In the genomic region with DNA sequence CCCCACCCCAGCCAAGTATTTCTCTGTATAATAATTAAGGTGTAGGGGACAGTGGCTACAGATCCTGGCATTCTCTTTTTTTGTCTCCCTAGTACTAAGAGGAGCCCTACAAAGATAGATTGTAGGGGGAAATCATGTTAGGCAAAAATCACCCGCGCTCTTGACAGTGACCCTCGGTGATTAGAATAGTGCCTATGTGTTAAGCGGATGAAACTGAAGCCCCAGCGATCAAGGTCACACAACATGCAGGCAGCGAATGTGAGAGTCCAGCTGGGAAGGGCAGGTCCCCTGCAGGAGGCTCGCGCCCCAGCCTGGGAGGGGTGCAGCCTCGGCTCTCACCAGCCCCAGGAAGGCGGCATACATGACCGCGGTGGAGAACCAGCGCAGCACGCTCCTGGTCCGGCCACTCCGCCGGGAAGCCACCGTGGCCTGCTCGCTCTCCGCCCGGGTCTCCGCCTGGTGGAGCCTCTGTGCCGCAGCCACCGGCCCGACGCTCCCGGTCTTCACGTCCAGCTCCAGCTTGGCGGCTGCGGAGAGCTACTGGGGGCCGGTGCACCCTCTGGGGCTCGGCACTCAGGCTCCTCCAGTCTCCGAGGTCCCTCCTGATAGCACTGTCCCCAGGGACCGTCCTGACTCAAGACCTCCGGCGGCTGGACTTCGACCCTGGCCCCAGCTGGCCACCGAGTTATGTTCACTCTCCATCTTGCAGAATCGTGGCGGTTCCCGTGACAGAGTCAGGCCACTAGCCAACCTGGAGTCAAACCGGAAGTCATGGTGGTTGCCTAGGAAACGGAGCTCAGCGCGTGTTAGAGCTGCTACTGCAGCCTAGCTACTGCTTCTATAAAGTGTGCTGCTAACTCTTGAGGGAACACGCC, we compare ENCODE assay signal across 8 mouse cellular contexts. TPM values are rescaled to one million over a fixed set of nuclear protein-coding genes. Genes with fewer than 3 reads are reported as not detected.
DNase-seq lines count a peak whose midpoint lies in the region; ATAC-seq and TF ChIP-seq lines count a peak whose summit lies in the region.

A gene (minus strand): TSS at position 715 of the 875 bp plus-strand sequence.

- peak within 1 kb of the TSS; percentile 73 for H3K4me3 ChIP-seq in heart, embryonic 13.5 days
- H3K4me3 ChIP-seq in kidney, postnatal 0 days (replicated peaks; ENCODE audit: low read depth, low read length), result peak within 1 kb of the TSS; percentile 55
- peak within 1 kb of the TSS; percentile 90 for H3K4me3 ChIP-seq in liver, adult 2 months (ENCODE audit: insufficient read depth, low read depth, low read length)
- H3K4me3 ChIP-seq in myocyte, result peak within 1 kb of the TSS; percentile 24

- peak within 1 kb of the TSS; percentile 94 for H3K4me2 ChIP-seq in heart, embryonic 13.5 days
- H3K4me2 ChIP-seq in kidney, postnatal 0 days (ENCODE audit: low read length), result peak within 1 kb of the TSS; percentile 96
- peak within 1 kb of the TSS; percentile 75 for H3K4me2 ChIP-seq in myocyte (ENCODE audit: low read depth)

- H3K36me3 ChIP-seq in heart, embryonic 13.5 days, result no peaks in the 10 kb centered on the region
- no peaks in the 10 kb centered on the region for H3K36me3 ChIP-seq in kidney, postnatal 0 days (ENCODE audit: insufficient read depth, low read length)
- H3K36me3 ChIP-seq in liver, adult 2 months (ENCODE audit: control insufficient read depth, insufficient read depth, low read length), result no peaks in the 10 kb centered on the region
- no peaks in the 10 kb centered on the region for H3K36me3 ChIP-seq in myocyte (ENCODE audit: control insufficient read depth, insufficient read depth)
- H3K36me3 ChIP-seq in splenic B cell, adult 2 months (ENCODE audit: control insufficient read depth, insufficient read depth, low read length, poor library complexity, severe bottlenecking), result no peaks in the 10 kb centered on the region

- peak; percentile 59; the same call in 1 of the 2 replicates for TF ChIP-seq POLR2A in liver, adult 2 months (IDR thresholded peaks at IDR 0.05; ENCODE audit: extremely low read depth, insufficient read depth, low read length)
- TF ChIP-seq POLR2A in myocyte (IDR thresholded peaks at IDR 0.05; ENCODE audit: insufficient read length, low read depth), result peak; percentile 22

- H3K79me2 ChIP-seq in liver, adult 2 months (ENCODE audit: control insufficient read depth, insufficient read depth, low read length), result peaks cover 9% of the 10 kb centered on the region; the same call in 1 of the 2 replicates
- no peaks in the 10 kb centered on the region for H3K79me2 ChIP-seq in myocyte (ENCODE audit: control insufficient read depth, insufficient read depth)

- DNase-seq in B cell, adult 2 months, result peak; percentile 80 to 81
- DNase-seq in brain, embryonic 18.5 days (ENCODE audit: low read depth, low spot score), result peak; percentile 82
- DNase-seq in kidney, postnatal 0 days (ENCODE audit: low spot score), result peak; percentile 95
- peak; percentile 93 for DNase-seq in liver, adult 2 months (ENCODE audit: extremely low read depth, low read depth, low spot score)
- peak; percentile 80 for DNase-seq in splenic B cell, adult 2 months (ENCODE audit: low read depth, low spot score)

- no peak; the same call in 1 of the 2 replicates for TF ChIP-seq CTCF in kidney, postnatal 0 days (IDR thresholded peaks at IDR 0.05; ENCODE audit: low read depth)
- TF ChIP-seq CTCF in liver, adult 2 months (IDR thresholded peaks at IDR 0.05; ENCODE audit: low read depth, low read length), result 0 out of 2 replicates have a peak, but pooled peaks have one; percentile 15

- WGBS in heart, embryonic 13.5 days, result under 1% methylated on average over 46 of the region's 46 CpGs
- WGBS in kidney, postnatal 0 days, result 2% methylated on average over 46 of the region's 46 CpGs
- under 1% methylated on average over 46 of the region's 46 CpGs for WGBS in liver, adult 2 months

- ATAC-seq in erythroid progenitor cell, adult 5-6 weeks (replicated peaks; ENCODE audit: low FRiP score, poor library complexity, severe bottlenecking), result peak; percentile 57
- ATAC-seq in heart, embryonic 13.5 days (ENCODE audit: extremely low read depth, insufficient number of reproducible peaks, low FRiP score, low TSS enrichment), result peak; percentile 61; the same call in 1 of the 2 replicates
- ATAC-seq in kidney, postnatal 0 days (replicated peaks; ENCODE audit: low FRiP score, low read depth), result peak; percentile 96

- H3K27me3 ChIP-seq in heart, embryonic 13.5 days (replicated peaks), result peaks cover 26% of the 10 kb centered on the region
- no peaks in the 10 kb centered on the region for H3K27me3 ChIP-seq in kidney, postnatal 0 days (ENCODE audit: insufficient read depth, low read length)
- H3K27me3 ChIP-seq in liver, adult 2 months (ENCODE audit: control insufficient read depth, insufficient read depth, low read length), result no peaks in the 10 kb centered on the region
- no peaks in the 10 kb centered on the region for H3K27me3 ChIP-seq in myocyte (ENCODE audit: control insufficient read depth, insufficient read depth, insufficient read length)
- no peaks in the 10 kb centered on the region for H3K27me3 ChIP-seq in splenic B cell, adult 2 months (ENCODE audit: control insufficient read depth, insufficient read depth, low read length, poor library complexity, severe bottlenecking)

- peak within 1 kb of the TSS; percentile 71 for H3K27ac ChIP-seq in heart, embryonic 13.5 days (replicated peaks)
- H3K27ac ChIP-seq in kidney, postnatal 0 days, result peak within 1 kb of the TSS; percentile 91
- H3K27ac ChIP-seq in liver, adult 2 months (replicated peaks; ENCODE audit: insufficient read depth, low read depth, low read length), result peak within 1 kb of the TSS; percentile 95

- peak within 1 kb of the TSS; percentile 35 for H3ac ChIP-seq in myocyte (ENCODE audit: control insufficient read depth, insufficient read length)

- peak within 1 kb of the TSS; percentile 80 for H3K9ac ChIP-seq in heart, embryonic 13.5 days
- H3K9ac ChIP-seq in kidney, postnatal 0 days (ENCODE audit: low read depth, low read length), result peak within 1 kb of the TSS; percentile 74
- peak within 1 kb of the TSS; percentile 94 for H3K9ac ChIP-seq in liver, adult 2 months (ENCODE audit: low read depth, low read length)

- peaks cover 7% of the 10 kb centered on the region; the same call in 1 of the 2 replicates for H3K9me3 ChIP-seq in heart, embryonic 13.5 days
- H3K9me3 ChIP-seq in kidney, postnatal 0 days (replicated peaks; ENCODE audit: low read length), result no peaks in the 10 kb centered on the region

- H3K4me1 ChIP-seq in heart, embryonic 13.5 days, result peaks cover 16% of the 10 kb centered on the region
- peaks cover 8% of the 10 kb centered on the region; the same call in 1 of the 2 replicates for H3K4me1 ChIP-seq in kidney, postnatal 0 days (replicated peaks; ENCODE audit: insufficient read depth, low read length)
- peaks cover 7% of the 10 kb centered on the region for H3K4me1 ChIP-seq in liver, adult 2 months (ENCODE audit: control insufficient read depth, insufficient read depth, low read length)

TF ChIP-seq in myocyte, 11 proteins besides CTCF, POLR2A, EP300 and RAD21:
- peak in 1 of 3 experiments; percentile 23 for TF ChIP-seq MYOD1 (IDR thresholded peaks at IDR 0.05; ENCODE audit: control insufficient read depth in 1 of 3, insufficient read length in 2 of 3, low read depth in 2 of 3)
- no peak for TF ChIP-seq E2F4 (IDR thresholded peaks at IDR 0.05; ENCODE audit: insufficient read depth)
- TF ChIP-seq USF1 (IDR thresholded peaks at IDR 0.05; ENCODE audit: low read depth), result no peak
- TF ChIP-seq POLR2AphosphoS2 (IDR thresholded peaks at IDR 0.05; ENCODE audit: insufficient read length, low read depth), result no peak
- peak in 1 of 3 experiments; percentile 2 for TF ChIP-seq MYOG (IDR thresholded peaks at IDR 0.05; ENCODE audit: control insufficient read depth in 1 of 3, insufficient read depth in 1 of 3, insufficient read length in 2 of 3, low read depth in 2 of 3)
- no peak for TF ChIP-seq REST (IDR thresholded peaks at IDR 0.05; ENCODE audit: insufficient read depth, insufficient read length)
- no peak for TF ChIP-seq CEBPB (IDR thresholded peaks at IDR 0.05; ENCODE audit: insufficient read depth, poor library complexity, severe bottlenecking)
- TF ChIP-seq MAX (IDR thresholded peaks at IDR 0.05; ENCODE audit: low read depth), result no peak
- no peak for TF ChIP-seq SRF (IDR thresholded peaks at IDR 0.05; ENCODE audit: control insufficient read depth, insufficient read length, low read depth)
- TF ChIP-seq TCF3 (IDR thresholded peaks at IDR 0.05; ENCODE audit: insufficient read length, low read depth), result no peak
- TF ChIP-seq TCF12 (IDR thresholded peaks at IDR 0.05; ENCODE audit: insufficient read depth, poor library complexity, severe bottlenecking), result no peak

RNA-seq across cellular contexts. Expression of the gene that starts here (rescaled TPM):
- not detected in 2 replicates for total RNA-seq in erythroid progenitor cell, adult 5-6 weeks (2015; ENCODE audit: low replicate concordance)
- total RNA-seq in erythroid progenitor cell, adult 5-6 weeks (2017; ENCODE audit: low replicate concordance), result not detected in 2 replicates
- polyA plus RNA-seq in heart, embryonic 13.5 days (2015; fragmentation: Nextera tagmentation; extraction: Ambion mirVana), result 0.27 and 0.55 TPM in 2 replicates
- polyA plus RNA-seq in kidney, postnatal 0 days (2015; fragmentation: Nextera tagmentation; extraction: Ambion mirVana), result 34.8 and 37.2 TPM in 2 replicates
- 47.8 and 48.0 TPM in 2 replicates for total RNA-seq in liver, adult 2 months (2014; rRNA removed)
- 28.7 and 30.2 TPM in 2 replicates for polyA plus RNA-seq in liver, adult 2 months (2012; rRNA removed)
- 0.11 TPM for polyA plus RNA-seq in myocyte (2012; fragmentation: generic; extraction: Trizol)

Comparison
In these comparisons a context has a peak if more than half of its experiments do, and no peak if none do; other contexts are left out.
1. Peak in every context shown above with its lines: DNase-seq, ATAC-seq, H3K4me3 ChIP-seq and H3K27ac ChIP-seq.
2. RNA of the gene that starts here (total RNA-seq): 47.8 to 48.0 TPM in liver, adult 2 months; not detected in erythroid progenitor cell, adult 5-6 weeks; every median in the first group is over 10 times any median in the second.
3. RNA of the gene that starts here (polyA plus RNA-seq): 34.8 to 37.2 TPM in kidney, postnatal 0 days and 28.7 to 30.2 TPM in liver, adult 2 months; 0.27 to 0.55 TPM in heart, embryonic 13.5 days and 0.11 TPM in myocyte (single experiment); every median in the first group is over 10 times any median in the second.
4. Peak in ATAC-seq in erythroid progenitor cell, adult 5-6 weeks; RNA of the gene not detected or under 1 TPM.
5. Peak in ATAC-seq, H3K4me3 ChIP-seq, H3K27ac ChIP-seq, H3K9ac ChIP-seq and H3K4me2 ChIP-seq in heart, embryonic 13.5 days; RNA of the gene not detected or under 1 TPM.
6. H3K4me3 ChIP-seq: peak in every context shown above with its lines; median percentile 90 in liver, adult 2 months; 73 in heart, embryonic 13.5 days; 55 in kidney, postnatal 0 days; 24 in myocyte.